Mouse (Mus musculus): ENCODE measurements around the gene Zfp366. TPM values are rescaled to one million over a fixed set of nuclear protein-coding genes. Genes with fewer than 3 reads are reported as not detected.

Gene Zfp366
- polyA plus RNA-seq, 1 experiment, result not detected

GRCm38 (mm10) chr13:99254215-99254614 lies 69.6 kb downstream of the Zfp366 start:
- no peak for TF ChIP-seq GATA1 (IDR thresholded peaks at IDR 0.05; ENCODE audit: low read length)

- TF ChIP-seq GATA1 (IDR thresholded peaks at IDR 0.05; ENCODE audit: low read length), result no peak
These were observed 70.2 kb downstream of the Zfp366 start for GRCm38 (mm10) chr13:99254781-99255180.

GRCm38 (mm10) chr13:99256916-99257315 lies 72.3 kb downstream of the Zfp366 start:
- TF ChIP-seq GATA1 (IDR thresholded peaks at IDR 0.05; ENCODE audit: low read length), result no peak

GRCm38 (mm10) chr13:99258677-99259076 lies 74.1 kb downstream of the Zfp366 start:
- no peak for TF ChIP-seq GATA1 (IDR thresholded peaks at IDR 0.05; ENCODE audit: low read length)

- no peak for TF ChIP-seq GATA1 (IDR thresholded peaks at IDR 0.05; ENCODE audit: low read length)
These were observed 75.0 kb downstream of the Zfp366 start for GRCm38 (mm10) chr13:99259502-99260174.

GRCm38 (mm10) chr13:99262406-99262805 lies 77.8 kb downstream of the Zfp366 start:
- TF ChIP-seq GATA1 (IDR thresholded peaks at IDR 0.05; ENCODE audit: low read length), result no peak

DNA sequence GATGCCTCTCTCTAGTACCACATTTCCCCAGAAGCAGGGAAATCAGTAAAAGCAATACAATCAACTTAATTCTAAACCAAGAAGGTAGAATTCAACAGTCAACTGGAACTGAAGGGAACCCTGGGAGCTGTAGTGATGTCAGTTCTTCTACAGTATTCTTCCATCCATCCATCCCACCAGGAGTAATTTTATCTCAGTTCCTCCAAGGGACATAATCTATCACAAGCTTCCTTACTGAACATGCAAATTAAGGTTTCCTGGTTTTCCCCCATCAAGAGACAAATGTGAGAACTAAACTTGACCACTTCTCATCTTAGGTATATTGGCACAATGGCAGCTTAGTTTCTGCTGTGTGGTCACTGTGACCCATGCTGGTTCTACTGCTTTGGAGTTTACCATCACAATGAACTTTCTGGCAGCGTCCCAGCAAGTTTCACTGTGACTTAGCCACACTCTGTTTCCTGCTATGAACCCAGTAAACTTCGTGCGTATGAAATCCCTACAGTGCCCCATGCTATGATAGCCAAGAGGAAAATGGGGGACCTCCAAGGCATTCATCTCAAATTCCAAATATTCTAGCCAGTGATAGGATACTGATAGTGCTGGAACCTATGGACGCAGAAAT lies 78.6 kb downstream of the Zfp366 start:
- no peak for TF ChIP-seq GATA1 (IDR thresholded peaks at IDR 0.05; ENCODE audit: low read length)

- TF ChIP-seq GATA1 (IDR thresholded peaks at IDR 0.05; ENCODE audit: low read length), result no peak
These were observed 79.9 kb downstream of the Zfp366 start for GRCm38 (mm10) chr13:99264483-99264882.

DNA sequence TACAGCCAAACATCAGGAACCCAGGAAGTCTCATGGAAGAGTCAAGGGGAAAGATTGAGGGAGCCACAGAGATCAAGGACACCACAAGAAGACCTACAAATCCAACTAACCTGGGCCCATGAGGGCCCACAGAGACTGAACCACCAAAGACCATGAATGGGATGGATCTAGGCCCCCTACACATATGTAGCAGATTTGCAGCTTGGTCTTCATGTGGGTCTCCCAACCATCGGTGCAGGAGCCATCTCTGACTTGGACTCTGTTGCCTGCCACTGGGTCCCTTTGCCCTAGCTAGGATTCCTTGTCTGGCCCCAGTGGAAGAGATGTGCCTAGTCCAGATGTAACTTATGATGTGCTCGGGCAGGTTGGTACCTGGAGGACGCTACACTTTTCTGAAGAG lies 87.4 kb downstream of the Zfp366 start:
- TF ChIP-seq GATA1 (IDR thresholded peaks at IDR 0.05; ENCODE audit: low read length), result no peak

DNA sequence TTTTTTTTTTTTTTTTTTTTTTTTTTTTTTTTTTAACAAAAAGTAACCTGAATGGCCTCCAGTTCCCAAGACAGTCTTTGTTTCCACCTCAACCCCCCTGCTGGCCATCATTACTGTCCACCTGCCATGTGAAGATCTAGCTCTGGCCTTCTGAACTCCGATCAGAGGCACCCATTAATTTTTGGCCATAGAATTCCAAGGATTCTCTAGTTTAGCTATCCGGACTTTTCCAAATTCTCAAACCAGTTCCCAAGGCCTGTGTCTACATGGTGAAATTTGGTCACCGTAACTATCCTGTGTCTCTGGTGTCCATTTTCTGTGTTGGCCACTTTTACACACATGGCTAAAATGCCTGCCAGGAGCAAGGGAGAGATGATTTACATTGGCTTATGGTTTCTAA lies 92.9 kb downstream of the Zfp366 start:
- TF ChIP-seq GATA1 (IDR thresholded peaks at IDR 0.05; ENCODE audit: low read length), result no peak

DNA sequence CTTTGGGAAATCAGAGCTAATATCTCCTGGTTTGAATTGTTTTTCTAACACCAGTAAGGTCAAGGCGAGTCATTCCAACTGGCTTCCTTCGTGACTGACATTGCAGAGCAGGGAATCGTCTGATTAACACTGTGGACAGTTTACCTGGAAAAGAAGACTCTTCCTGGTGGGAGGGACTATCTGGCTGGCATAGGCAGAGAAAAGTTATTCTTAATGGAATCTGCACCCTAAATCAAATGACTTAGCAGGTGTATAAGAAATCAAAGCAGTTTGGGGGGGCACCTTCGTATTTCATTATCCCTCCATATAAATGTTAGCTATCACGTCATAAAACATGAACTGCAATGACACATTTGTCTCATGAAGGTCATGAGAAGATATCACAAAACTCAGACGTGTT lies 93.9 kb downstream of the Zfp366 start:
- no peak for TF ChIP-seq GATA1 (IDR thresholded peaks at IDR 0.05; ENCODE audit: low read length)

- no peak for TF ChIP-seq GATA1 (IDR thresholded peaks at IDR 0.05; ENCODE audit: low read length)
These were observed 94.7 kb downstream of the Zfp366 start for GRCm38 (mm10) chr13:99279351-99279750.

GRCm38 (mm10) chr13:99282961-99283360 lies 98.3 kb downstream of the Zfp366 start:
- TF ChIP-seq GATA1 (IDR thresholded peaks at IDR 0.05; ENCODE audit: low read length), result no peak

DNA sequence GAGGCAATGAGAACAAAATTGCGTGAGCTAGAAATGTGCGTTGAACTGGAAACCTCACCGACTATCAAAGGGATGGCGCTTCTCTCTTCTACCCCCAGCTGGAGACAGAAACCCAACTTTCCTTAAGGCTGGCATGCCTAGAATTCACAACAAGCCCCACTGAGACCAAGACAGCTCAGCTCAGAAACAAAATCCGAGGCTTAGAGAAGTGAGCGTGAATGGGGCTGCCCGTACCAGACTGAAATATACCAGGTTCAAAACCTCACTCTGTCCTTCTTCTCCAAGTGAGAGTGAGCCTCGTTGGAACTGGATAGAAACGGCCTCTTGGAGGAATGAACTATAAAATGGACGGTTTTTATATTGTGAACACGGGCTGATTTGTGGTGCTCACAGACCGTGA lies 99.3 kb downstream of the Zfp366 start:
- TF ChIP-seq GATA1 (IDR thresholded peaks at IDR 0.05; ENCODE audit: low read length), result no peak

DNA sequence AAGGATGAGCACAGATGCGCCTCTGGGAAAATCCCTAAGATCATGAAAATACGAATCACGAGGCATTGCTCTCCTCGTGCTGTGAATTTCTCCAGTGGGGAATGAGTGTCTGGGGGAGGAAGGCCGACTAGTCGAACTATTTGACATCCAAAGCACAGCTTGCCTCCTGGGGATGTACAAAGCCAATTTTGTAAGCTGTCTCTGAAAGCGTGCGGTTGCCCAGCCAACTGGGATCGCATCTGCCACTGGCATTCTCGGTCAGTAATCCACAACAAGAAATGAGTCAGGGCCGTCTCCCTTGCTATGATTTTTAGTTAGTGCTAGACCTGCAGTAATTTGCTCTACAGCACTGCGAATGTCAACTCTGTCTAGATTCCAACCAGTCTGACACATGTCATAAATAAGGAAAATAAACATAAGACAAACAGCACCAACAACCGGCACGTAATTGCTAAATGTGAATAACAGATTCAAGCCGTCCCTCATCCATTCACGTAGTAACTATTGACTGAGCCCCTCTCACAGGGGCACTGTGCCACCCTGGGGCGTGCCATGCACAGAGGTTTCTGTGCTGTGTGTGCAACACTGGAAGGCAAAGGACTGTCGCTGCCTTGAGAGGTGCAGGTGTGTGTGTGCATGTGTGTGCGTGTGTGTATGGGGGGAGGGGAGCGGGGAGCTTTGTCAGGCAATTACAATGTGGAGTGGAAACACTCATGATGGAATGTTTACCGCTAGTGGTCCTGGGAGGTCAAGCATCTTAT lies 100.0 kb downstream of the Zfp366 start:
- no peak for TF ChIP-seq GATA1 (IDR thresholded peaks at IDR 0.05; ENCODE audit: low read length)

- no peak for TF ChIP-seq GATA1 (IDR thresholded peaks at IDR 0.05; ENCODE audit: low read length)
These were observed 100.6 kb downstream of the Zfp366 start for GRCm38 (mm10) chr13:99285241-99285640.

DNA sequence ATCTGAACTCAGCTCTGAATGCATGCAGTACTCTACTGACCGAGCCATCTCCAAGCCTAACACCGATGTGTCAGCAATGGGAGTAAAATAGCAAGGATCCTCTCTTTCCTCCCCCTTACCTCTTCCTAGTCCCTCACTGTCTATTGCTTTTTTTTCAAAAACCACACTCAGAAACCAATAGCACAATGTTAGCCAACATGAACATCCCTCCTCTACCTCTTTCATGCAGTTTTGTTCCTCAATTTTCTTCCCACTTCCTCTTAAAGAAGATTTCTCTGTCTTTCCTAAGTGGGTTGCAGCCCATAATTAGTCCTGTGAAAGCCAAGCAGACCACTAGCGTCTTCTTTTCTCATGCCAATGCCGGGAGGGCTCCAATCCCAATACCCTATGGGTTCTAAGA lies 102.6 kb downstream of the Zfp366 start:
- TF ChIP-seq GATA1 (IDR thresholded peaks at IDR 0.05; ENCODE audit: low read length), result no peak

Measured in G1E-ER4 (cell line).